Mouse (Mus musculus) retina, adult 2 months (tissue): ENCODE results near the gene 1810013L24Rik.
"Not testable (repeated sequence)": the region's sequence is repeated elsewhere in the genome, so short reads cannot be mapped to it uniquely, and the experiment has no call there.

Source experiments
- DNase-seq: peaks from one replicate; pipeline ENCODE4 v3.0.0-alpha.2; 2012; ENCODE audit warnings: low read depth, low spot score

1810013L24Rik gene

DNA sequence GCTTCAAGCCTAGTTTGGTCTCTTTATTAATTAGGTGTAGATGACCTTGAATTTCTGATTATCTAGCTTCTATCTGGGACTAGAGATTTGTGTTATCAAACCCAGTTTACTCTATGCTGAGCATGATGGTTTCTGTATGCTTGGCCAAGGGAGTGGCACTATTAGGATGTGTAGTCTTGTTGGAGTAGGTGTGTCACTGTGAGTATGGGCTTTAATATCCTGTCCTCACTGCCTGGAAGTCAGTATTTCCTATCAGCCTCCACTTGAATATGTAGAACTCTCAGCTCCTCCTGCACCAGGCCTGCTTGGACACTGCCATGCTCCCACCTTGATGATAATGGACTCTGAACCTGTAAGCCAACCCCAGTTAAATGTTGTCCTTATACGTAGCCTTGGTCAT, 7.0 kb downstream of the 1810013L24Rik start:
- DNase-seq: no peak

DNA sequence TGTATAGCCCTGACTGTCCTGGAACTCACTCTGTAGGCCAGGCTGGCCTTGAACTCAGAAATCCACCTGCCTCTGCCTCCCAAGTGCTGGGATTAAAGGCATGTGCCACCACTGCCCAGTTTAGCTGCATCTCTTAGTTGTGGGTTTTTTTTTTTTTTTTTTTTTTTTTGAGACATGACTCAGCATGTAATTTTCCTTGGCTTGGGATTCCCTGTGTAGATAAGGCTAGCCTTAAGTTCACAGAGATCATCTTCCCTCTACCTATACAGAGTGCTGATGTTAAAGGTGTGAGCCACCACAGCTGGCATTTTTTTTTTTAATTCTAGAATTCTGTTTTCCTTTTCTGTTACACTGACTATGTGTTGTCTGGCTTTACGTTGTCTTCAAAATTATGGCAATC, 7.7 kb downstream of the 1810013L24Rik start:
- DNase-seq: no peak

DNA sequence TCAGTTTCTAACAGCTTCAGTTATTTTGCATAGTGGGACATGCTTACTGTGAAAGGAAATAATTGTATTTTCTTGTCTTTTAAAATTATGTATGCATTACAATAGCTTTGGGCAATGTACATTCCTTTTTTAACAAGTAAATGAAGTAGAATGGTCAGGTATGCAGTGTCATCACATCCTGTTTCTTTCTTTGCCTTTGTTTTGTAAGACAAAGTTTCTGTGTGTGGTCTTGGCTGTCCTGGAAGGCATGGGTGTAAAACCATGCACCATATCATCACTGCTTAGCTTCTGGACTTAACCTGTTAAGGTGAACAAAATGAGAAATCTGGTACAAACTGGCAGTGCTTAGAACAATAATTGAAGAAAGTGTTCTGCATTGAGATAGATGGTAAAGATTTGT, 9.0 kb downstream of the 1810013L24Rik start:
- no peak for DNase-seq

DNA sequence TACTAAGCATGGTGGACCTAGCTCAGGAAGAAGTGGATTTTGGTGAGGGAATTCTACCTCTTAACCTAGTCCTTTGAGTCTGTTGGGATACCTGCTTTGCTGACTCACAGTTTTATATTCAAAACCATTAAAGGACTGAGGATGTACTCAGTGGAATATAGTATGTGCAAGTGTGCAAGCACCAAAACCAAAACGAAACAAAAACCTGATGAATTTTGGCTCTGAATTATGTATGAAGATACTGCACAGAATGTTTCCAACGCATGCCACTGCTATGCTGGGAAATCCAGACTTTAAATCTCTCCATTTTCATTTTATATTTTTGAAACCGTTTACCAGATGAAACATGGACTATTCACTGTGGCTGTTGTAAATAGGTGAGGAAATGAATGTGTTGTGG, 10.7 kb downstream of the 1810013L24Rik start:
- DNase-seq: no peak

DNA sequence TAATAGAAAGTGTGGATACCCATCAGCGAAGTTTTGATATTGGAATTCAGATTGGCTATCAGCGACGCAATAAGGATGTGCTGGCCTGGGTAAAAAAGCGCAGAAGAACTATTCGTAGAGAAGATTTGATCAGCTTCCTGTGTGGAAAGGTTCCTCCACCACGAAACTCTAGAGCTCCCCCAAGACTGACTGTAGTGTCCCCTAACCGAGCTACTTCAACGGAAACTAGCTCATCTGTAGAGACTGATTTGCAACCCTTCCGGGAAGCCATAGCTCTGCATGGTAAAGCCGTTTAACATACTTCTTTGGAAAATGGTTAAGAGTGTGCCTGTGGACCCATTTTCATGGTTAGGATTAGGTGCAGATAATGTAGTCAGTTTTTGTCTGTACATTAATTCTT, 13.1 kb downstream of the 1810013L24Rik start:
- DNase-seq: no peak

DNA sequence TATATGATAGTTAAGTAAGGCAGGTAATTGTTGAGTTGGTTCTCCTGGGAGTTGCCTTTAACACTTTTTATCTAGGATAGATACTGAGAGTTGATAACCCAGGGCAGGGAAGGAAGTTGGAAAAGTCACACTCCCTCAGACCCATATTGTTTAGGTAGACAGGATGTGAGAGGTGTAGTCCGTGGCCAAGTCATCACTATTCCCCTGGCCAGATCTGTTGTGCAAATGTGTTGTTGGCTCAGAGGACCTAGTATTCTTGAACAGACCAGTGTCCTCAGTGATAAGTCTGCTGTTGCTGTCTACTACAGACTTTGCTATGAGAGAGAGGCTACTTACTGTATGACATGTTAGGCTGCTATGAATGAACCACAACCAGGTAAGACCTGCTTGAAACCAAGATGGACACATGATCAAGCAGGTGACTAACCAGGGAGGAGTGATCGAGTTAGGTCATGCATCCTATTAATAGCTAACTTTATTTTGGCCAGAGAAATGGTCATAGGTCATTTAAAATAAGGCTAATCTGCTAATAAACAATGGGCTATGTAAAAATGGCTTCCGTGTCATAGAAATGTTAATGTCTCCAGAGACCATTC, 13.8 kb downstream of the 1810013L24Rik start:
- DNase-seq: no peak

DNA sequence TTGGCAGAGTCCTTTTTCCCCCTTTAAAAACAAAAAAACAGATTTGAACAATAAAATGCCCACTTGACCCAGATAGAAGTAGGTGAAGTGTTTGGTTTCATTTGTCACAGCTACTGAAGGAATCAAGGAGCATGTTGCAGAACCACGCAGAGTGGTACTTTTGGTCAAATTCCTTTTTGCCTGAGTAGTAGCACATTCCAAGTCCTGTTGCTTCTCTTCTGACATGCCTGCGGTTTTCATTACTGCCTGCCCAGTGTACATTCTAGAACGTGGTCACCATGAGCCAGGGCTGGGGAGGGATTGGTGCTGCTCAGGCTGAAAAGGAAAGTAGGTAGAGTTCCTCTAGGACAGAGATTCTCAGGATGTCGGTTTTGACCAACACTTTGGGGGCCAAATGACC, 16.1 kb downstream of the 1810013L24Rik start:
- DNase-seq: no peak

DNA sequence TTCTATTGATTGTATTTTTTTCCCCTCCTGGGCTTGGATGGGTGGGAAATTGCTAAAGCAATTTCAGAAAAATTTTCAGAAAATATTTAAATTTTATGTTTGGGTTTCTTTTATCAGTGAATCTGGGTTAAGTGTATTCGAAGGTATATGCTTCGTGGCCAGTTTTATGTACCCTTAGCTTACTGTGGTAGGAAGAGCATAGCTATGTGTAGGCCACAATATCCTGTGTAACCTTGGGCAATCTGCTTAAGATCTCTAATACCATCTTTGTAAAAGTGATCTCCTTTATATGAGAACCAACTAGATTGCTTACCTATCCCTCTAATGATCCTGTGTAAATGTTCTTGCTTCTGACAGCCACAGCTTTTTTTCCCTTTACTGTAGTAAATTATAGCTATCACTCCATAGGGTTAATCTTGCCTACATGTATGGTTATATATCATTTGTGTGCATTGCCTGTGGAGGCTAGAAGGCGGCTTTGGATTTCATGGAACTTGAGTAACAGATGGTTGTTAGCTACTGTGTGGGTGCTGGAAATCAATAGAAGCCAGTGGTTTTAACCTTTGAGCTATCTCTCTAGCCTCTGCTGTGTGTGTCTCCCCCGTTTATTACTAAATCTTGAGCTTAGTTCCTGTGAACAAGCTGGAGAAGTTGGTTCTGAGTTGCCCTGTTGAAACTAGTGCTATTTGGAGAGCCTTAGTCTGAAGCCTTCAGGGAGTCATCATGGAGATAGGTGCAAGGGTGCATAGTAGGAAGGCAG, 18.6 kb downstream of the 1810013L24Rik start:
- no peak for DNase-seq

DNA sequence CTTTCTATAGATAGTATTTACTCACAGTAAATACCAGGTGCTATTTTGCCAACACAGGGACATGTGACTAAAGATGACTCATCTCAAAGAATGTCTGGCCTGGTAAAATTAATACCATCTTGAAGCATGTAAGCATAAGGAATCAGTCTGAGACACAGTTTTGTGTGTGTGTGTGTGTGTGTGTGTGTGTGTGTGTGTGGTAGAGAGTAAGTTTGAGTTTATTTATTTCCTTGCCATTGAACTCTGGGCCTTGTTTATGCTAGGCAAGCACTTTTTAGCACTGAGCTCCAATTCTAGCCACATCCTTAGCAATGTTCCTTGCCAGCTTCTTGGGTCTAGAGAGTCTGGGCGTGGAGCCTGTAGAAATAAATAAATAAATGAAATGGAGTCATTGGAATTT, 20.0 kb downstream of the 1810013L24Rik start:
- no peak for DNase-seq

DNA sequence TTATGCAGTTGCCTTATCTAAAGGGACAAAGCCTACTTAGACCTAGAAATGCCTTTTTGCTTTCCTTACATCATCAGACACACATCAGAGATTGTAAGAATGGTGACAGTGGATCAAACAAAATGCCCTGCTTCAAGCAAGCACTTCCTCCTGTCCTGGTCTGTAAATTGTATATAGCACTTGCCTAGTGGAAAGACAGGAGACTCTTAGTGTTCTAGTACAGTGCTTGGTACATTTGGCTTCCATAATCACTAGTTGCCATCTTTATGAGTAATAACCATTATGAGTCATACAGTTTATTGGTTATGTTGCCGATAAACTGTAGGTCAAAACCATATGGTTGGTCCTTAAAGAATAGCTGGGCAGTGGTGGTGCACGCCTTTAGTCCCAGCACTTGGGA, 25.2 kb downstream of the 1810013L24Rik start:
- DNase-seq: no peak

DNA sequence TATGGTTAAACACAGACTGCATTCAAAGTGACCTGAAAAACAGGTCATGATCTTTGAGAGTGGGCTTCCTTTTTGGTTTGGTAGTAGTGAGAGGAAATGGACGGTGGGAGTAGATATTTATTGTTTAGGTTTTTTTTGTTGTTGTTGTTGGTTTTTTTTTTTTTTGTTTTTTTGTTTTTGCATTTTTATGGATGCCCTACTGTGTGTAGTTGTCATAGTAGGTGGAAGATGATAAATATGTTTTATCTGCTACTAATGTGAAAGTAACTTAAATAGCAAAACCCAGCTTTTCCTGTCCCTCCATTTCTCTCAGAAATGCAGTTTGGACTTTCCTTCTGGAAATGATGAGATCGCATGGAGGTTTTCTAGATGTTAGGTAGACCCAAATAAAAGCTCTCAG, 26.9 kb downstream of the 1810013L24Rik start:
- no peak for DNase-seq

DNA sequence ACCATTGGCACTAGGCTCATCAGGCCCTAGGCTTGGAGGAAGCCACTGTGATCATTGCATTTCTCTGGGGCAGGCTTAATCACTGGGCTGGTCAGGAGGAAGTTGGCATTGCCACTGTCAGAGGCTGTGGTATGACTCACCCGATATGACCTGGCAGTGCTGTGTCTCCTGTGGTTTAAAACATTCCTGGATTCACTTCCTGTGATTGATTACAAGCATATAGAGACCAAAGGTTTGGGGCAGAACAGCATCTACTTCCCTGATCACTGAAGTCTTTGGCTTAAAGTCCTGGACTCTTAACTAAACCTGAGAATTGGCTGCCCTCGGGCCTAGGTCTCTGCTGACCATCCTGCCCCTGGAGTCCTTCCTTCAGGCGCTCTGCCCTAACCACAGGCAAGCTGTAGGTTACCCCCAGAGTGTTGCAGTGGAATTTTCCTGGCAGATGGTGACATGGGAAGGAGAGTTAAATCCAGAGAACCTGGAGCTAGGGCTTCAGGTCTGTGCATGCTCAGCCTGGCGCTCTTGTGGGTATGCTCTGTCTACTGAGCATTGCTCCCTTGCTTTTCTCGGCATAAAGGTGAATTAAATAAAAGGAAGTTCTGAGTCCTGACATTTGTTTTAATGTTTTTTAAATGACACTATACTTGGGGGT, 32.6 kb downstream of the 1810013L24Rik start:
- no peak for DNase-seq

DNA sequence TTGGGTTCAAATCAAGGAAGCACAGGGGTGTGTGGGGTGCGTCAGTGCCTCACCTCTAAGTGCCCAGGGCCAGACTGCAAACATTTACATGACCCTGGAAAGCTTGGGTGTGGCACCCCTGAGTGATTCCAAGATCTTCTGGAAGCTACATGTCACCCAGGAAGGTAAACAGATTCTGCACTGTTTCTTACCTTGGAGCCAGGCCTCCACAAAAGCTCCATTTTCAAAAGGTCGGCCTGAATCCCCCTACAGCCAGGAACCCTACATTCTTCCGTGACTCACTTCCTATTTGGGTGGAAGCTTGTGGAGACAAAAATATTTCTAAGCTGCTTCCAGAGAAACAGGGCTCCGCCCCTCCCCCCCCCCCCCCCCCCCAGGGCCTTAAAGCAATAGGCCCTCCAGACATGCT, 34.3 kb downstream of the 1810013L24Rik start:
- DNase-seq: no peak

DNA sequence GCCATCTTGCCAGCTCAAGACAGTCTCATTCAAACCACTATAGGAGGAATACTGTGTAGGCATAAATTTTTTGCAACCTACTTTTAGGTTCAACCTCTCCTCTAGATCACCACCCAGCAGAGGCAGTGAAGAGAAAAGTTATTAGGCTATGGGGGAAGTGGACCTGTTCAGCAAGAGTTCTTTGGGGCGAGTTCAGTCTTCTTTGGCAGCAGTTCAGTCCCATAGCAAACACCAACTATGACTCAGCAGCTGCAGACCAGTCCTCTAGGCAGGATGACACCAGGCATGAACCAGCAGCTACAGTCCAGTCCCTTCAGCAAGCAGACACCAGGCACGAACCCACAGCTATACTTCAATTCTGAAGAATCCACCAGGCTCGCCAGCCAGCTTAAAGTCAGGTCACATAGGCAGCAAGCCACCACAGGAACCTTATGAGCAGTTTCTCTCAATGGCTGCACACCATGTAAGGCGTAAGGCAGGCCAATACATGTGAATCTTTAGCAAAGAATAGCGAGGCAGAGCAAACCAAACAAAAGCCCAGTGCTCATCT, 37.6 kb downstream of the 1810013L24Rik start:
- no peak for DNase-seq

DNA sequence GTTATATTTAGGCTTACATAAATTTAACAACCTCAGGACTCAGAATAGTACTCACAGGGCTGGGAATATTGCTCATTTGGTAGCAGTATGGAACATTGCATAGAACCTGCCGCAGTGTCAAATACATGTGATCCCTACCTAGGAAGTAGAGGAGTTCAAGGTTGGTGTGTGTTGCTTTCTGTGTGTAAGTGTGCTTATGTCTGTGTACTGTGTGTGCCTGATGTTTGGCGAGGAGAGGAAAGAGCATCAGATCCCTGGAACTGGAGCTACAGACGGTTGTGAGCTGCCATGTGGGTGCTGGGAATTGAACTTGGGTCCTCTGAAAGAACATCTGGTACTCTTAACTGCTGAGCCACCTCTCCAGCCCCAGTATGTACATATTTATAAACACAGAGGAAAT, 38.6 kb downstream of the 1810013L24Rik start:
- no peak for DNase-seq

DNA sequence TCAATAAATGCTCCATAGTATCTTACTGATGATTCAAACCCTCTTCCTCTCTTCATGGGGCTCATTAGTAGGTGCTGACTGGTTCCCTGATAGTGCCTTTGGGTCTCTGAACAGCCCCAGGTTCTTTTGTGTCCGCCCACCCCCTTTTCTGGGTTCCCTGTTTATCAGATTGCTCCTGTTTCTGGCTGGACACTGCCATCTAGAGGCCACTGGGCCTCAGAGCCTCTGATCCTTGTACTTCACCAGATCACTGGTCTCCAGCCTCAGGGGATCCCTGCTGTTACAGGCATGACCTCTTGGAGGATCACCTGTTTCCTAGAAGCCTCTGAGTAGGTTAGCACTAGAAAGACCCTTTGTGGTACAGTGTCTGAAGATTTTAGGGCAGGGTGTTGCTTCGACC, 39.8 kb downstream of the 1810013L24Rik start:
- DNase-seq: peak; percentile 64

DNA sequence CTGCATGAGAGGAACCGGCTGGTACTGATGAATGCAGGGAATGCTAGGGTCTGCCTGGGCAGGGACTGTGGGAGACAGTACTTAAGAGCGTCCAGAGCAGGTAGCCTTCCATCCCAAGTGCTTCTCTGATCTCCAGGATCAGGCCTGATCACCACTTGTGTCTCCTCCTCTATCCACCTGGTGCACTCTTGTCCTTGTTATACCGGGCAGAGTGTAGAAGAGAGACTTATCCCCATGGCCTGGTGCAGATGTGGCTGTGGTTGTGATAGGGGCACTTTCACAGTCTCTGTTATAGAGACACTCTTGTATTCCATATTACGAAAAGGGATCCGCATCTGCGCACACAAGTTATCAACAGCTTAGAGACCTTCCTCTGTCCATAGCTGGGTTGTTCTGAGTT, 41.5 kb downstream of the 1810013L24Rik start:
- no peak for DNase-seq

DNA sequence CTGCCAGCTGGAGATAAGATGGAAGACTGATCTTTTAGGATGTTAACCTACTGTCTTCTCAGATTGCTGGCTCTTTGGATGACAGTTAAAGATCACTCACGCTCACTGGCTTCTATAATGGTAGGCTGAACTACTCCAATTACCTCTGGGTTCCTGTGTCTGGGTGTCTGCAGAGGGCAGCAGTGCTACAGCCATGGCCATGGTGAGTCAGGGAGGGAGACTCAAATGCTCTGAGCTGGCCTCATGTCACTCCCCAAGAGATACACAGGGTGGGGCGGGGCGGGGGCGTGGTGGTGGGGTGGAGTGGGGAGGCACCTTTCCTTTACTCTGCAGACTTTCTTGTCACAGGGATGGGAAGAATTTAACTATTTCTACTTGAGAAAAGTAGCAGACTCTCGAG, 42.1 kb downstream of the 1810013L24Rik start:
- DNase-seq: no peak

DNA sequence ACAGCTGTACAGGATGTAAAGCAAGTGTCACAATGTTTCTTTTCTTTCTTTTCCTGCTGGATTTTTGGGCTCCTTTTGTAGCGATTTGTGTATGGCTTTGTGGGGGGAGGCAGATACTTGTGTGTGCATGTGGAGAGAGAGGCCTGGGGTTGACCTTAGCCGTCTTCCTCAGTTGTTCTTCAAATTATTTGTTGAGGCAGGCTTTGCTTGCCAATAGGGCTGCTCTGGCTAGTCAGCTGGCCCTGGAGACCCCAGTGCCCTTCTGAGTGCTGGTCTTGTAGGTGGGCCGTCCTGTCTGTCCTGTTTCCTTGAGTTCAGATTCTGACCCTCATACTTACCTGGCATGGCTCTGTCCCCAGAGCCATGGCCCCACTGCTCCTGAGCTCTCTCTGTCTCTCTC, 42.6 kb downstream of the 1810013L24Rik start:
- no peak for DNase-seq

DNA sequence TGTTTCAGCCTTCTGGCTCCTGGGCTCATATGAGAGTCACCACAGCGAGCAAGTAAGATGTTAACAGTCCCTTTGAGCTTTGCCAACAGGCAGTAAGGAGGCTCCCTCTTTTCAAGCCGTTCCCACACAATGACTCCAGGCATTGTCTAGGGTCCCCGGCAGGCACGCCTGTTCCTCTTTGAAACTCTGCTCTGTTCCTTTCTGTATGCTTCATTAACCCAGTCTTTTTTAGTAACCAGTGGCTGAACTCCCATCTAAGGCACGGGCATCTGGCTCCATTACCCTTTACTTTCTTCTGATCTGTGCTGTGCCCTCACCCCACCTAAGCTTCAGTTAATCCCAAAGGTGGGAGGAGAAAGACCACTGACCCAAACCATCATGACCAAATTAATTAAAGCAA, 50.2 kb downstream of the 1810013L24Rik start:
- no peak for DNase-seq

DNA sequence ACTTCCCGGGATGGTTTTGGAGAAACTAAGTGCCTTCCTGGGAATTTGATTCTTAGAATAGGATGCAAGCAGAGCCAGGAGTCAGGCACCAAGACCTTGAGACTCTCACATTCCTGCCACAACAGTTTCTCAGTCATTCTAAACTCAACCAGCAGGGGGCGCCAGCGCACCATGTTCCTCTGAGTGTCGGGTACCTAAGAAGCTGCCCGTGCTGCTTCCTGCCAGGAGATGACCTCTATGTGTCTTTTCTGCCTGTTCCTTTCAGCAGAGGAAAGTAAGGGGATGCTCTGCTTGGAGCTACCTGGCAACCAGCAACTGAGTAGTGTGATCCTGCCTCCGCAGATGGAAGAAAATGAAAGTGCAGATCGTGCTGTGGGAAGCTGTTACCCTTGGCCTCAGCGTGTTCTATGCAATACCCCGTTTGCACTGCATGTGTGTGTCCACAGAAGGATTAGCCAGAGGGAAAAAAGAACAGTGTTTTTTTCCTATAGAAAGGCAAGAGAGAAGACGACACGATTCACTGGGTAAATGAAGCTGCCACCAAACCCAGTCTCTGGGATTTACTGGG, 53.9 kb downstream of the 1810013L24Rik start:
- DNase-seq: peak; percentile 58

DNA sequence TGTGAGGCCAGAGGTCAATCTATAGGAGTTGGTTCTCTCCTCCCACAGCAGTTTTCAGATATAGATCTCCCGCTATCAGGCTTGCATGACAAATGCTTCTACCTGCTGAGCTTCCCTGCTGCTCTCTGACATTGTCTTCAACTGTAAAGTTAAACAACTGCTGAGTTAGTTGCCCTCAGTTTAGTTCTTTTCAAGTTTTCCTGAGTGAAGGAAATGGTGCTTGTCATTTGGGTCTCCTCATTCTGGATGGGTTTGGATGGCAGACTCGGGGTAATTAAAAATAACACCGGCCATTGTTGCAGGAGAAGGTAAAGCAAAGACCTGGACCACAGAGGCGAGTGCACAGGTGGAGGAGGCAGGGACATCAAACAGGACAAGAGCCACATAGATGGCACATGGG, 64.3 kb downstream of the 1810013L24Rik start:
- not testable (repeated sequence) for DNase-seq
